Mouse (Mus musculus): ENCODE data around the gene Vps29. TPM values are rescaled to one million over a fixed set of nuclear protein-coding genes. Genes with fewer than 3 reads are reported as not detected.

Gene Vps29
- polyA plus RNA-seq, 1 experiment = 19.5 TPM

DNA sequence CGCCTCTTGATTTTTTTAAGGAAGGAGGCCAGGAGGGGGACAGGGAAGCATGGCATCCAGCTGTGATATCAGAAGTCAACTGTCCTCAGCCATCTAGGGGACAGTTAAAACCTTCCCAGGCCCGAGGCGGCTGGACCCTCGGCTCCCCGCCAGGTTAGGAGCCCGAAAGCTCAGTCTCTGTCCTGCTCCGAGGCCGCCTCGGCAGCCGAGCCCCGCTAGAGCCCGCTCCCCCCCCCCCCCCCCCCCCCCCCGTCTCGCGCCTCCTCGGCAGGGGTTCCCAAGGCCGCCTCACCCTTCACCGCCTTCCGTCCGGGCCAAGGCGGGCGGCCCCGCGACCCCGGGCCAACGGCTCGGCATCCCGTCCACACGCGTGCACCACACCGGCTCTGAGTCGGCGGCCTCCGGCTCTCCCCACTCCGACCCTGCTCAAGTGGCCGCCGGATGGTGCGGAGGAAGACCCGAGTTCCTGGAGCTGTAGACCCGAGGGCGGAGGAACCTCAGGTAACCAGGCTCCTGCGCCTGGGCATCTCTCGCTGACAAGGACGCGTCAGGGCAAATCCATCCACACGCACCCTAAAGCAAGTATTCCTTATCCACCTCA lies 17.5 kb downstream of the Vps29 start, which contains the start of gene Gpn3:
Gpn3 (plus strand) TSS at position 286 of the 601 bp plus-strand sequence.
- peak within 1 kb of the TSS; percentile 95 for H3K27ac ChIP-seq (ENCODE audit: insufficient read depth, low read length)
- H3K36me3 ChIP-seq (ENCODE audit: control insufficient read depth, insufficient read depth, low read length) = peaks cover 10% of the 10 kb centered on the region
- peaks cover 2% of the 10 kb centered on the region; the same call in 1 of the 2 replicates for H3K4me1 ChIP-seq (ENCODE audit: control insufficient read depth, insufficient read depth, insufficient read length)
- no peaks in the 10 kb centered on the region for H3K27me3 ChIP-seq (ENCODE audit: control insufficient read depth, insufficient read depth, low read length)
- no peak for DNase-seq (ENCODE audit: low read depth in 1 of 2, low spot score in 2 of 2)
- no peak for TF ChIP-seq CTCF (IDR thresholded peaks at IDR 0.05; ENCODE audit: extremely low read depth, insufficient read depth, insufficient read length, insufficient replicate concordance)
- no peak for TF ChIP-seq POLR2A (IDR thresholded peaks at IDR 0.05; ENCODE audit: low read depth, low read length)
- WGBS = 3% methylated on average over 27 of the region's 46 CpGs
- H3K4me3 ChIP-seq (ENCODE audit: extremely low read depth, insufficient read depth, insufficient read length) = peak within 1 kb of the TSS; percentile 89

DNA sequence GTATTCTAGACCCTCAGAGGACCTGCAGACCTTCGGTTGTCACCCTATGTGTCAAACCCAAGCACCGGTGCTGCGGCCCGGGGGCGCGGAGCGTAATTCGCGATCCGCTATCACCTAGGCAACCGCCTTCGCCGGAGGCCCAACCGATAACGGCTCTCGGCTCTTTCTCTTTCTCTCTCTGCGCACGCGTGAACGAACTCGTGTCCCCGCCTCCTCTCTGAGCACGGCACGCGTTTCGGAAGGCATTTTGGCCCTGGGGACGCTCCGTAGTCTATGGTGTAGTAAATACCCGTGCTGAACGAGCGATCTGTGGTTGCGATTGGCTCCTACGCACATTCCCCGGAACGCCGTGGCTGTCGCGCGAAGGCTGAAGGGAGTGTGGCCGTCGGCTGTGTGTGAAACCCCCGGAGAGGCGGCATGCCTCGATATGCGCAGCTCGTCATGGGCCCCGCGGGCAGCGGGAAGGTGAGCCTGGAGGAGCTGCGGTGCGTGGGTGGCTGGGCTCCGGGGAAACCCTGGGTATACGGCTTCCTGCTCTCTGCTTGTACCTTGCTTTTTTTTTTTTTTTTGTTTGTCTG lies 18.1 kb downstream of the Vps29 start, which contains the start of gene Fam216a:
Fam216a (minus strand) TSS at position 173 of the 578 bp plus-strand sequence.
- peaks cover 2% of the 10 kb centered on the region; the same call in 1 of the 2 replicates for H3K4me1 ChIP-seq (ENCODE audit: control insufficient read depth, insufficient read depth, insufficient read length)
- WGBS = under 1% methylated on average over 53 of the region's 53 CpGs
- DNase-seq (ENCODE audit: low read depth in 1 of 2, low spot score in 2 of 2) = peak; percentile 98 to 100
- TF ChIP-seq CTCF (IDR thresholded peaks at IDR 0.05; ENCODE audit: extremely low read depth, insufficient read depth, insufficient read length, insufficient replicate concordance) (no peak), POLR2A (IDR thresholded peaks at IDR 0.05; ENCODE audit: low read depth, low read length) (peak; percentile 62)
- peak within 1 kb of the TSS; percentile 95 for H3K27ac ChIP-seq (ENCODE audit: insufficient read depth, low read length)
- H3K27me3 ChIP-seq (ENCODE audit: control insufficient read depth, insufficient read depth, low read length) = no peaks in the 10 kb centered on the region
- peaks cover 5% of the 10 kb centered on the region for H3K36me3 ChIP-seq (ENCODE audit: control insufficient read depth, insufficient read depth, low read length)
- peak within 1 kb of the TSS; percentile 89 for H3K4me3 ChIP-seq (ENCODE audit: extremely low read depth, insufficient read depth, insufficient read length)

DNA sequence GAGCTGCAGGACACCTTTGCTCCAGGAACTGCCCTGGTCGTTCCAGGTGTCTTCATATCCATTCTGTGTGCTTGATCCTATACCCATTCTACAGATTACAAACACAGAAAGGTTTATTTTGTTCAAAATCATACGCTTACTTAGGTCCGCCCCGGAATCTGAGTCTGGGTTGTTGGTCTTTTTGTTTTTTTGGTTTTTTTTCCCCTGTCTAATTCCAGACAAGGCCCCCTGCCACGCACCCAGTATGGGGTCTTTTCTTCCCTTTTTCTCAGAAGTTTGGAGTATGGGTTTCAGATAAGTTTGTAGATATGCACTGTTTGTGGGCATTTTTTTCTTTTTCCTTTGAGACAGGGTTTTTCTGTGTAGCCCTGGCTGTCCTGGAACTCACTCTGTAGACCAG lies 18.7 kb downstream of the Vps29 start:
- no peak for DNase-seq (ENCODE audit: low read depth in 1 of 2, low spot score in 2 of 2)
- Histone ChIP-seq H3K36me3 (ENCODE audit: control insufficient read depth, insufficient read depth, low read length) (peaks cover 1% of the 10 kb centered on the region; the same call in 1 of the 2 replicates), H3K4me3 (ENCODE audit: extremely low read depth, insufficient read depth, insufficient read length) (peak overlapping the region; percentile 89), H3K4me1 (ENCODE audit: control insufficient read depth, insufficient read depth, insufficient read length) (peaks cover 2% of the 10 kb centered on the region; the same call in 1 of the 2 replicates), H3K27ac (ENCODE audit: insufficient read depth, low read length) (peak overlapping the region; percentile 95), H3K27me3 (ENCODE audit: control insufficient read depth, insufficient read depth, low read length) (no peaks in the 10 kb centered on the region)
- TF ChIP-seq CTCF (IDR thresholded peaks at IDR 0.05; ENCODE audit: extremely low read depth, insufficient read depth, insufficient read length, insufficient replicate concordance) (no peak), POLR2A (IDR thresholded peaks at IDR 0.05; ENCODE audit: low read depth, low read length) (no peak)
- WGBS = 6% methylated on average over 5 of the region's 5 CpGs

DNA sequence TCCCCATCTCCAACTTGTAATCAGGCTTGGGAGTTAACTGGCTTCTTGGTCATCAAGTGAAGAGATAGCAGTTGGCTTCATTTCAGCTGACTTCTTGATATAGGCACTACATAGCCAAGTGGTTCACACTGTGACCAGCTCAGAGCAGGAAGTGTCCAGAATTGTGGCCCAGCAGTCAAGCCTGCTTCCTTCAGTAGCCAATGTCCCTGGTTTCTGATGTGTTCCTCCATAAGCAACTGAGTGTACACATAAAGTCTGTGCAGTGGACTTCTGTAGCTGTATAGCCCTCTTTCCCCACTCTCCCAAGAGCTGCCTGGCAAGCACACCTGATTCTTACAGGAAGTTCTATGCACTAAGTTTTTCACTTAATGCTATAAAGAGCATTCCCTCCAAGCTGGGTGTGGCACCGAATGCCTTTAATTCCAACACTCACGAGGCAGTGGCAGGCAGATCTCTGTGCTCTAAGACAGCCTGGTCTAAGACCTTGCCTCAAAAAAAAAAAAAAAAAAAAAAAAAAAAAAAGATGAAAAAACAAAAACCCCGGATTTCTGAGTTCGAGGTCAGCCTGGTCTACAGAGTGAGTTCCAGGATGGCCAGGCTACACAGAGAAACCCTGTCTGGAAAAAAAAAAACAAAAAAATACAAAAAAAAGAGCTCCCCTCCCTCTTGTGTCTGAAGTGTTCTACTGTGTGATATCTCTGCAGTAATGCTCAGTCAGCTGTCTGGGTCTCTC lies 23.1 kb downstream of the Vps29 start:
- no peaks in the 10 kb centered on the region; the same call in 1 of the 2 replicates for H3K4me1 ChIP-seq (ENCODE audit: control insufficient read depth, insufficient read depth, insufficient read length)
- H3K36me3 ChIP-seq (ENCODE audit: control insufficient read depth, insufficient read depth, low read length) = peaks cover 16% of the 10 kb centered on the region
- H3K27me3 ChIP-seq (ENCODE audit: control insufficient read depth, insufficient read depth, low read length) = no peaks in the 10 kb centered on the region
- no peak overlapping the region for H3K4me3 ChIP-seq (ENCODE audit: extremely low read depth, insufficient read depth, insufficient read length)
- no peak overlapping the region for H3K27ac ChIP-seq (ENCODE audit: insufficient read depth, low read length)
- TF ChIP-seq CTCF (IDR thresholded peaks at IDR 0.05; ENCODE audit: extremely low read depth, insufficient read depth, insufficient read length, insufficient replicate concordance) (no peak), POLR2A (IDR thresholded peaks at IDR 0.05; ENCODE audit: low read depth, low read length) (no peak)
- WGBS = 87% methylated on average over 4 of the region's 4 CpGs
- no peak for DNase-seq (ENCODE audit: low read depth in 1 of 2, low spot score in 2 of 2)

DNA sequence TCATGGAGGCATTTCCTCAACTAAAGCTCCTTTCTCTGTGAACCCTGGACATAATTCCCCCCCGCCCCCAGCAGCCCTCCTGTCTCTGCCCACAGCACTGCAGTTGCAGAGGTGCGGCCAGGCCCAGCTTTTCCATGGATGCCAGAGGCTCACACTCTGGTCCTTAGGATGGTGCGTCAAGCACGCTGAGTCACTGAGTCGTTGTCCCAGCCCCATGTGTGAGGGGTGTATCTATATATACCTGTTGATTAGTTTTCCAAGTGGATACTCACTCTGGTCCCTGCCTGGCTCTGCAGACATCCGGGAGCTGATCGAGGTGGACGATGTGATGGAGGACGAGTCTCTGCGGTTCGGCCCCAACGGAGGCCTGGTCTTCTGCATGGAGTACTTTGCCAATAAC lies 24.0 kb downstream of the Vps29 start:
- Histone ChIP-seq H3K27ac (ENCODE audit: insufficient read depth, low read length) (no peak overlapping the region), H3K27me3 (ENCODE audit: control insufficient read depth, insufficient read depth, low read length) (no peaks in the 10 kb centered on the region), H3K36me3 (ENCODE audit: control insufficient read depth, insufficient read depth, low read length) (peaks cover 21% of the 10 kb centered on the region), H3K4me3 (ENCODE audit: extremely low read depth, insufficient read depth, insufficient read length) (no peak overlapping the region), H3K4me1 (ENCODE audit: control insufficient read depth, insufficient read depth, insufficient read length) (no peaks in the 10 kb centered on the region; the same call in 1 of the 2 replicates)
- TF ChIP-seq CTCF (IDR thresholded peaks at IDR 0.05; ENCODE audit: extremely low read depth, insufficient read depth, insufficient read length, insufficient replicate concordance) (no peak), POLR2A (IDR thresholded peaks at IDR 0.05; ENCODE audit: low read depth, low read length) (no peak)
- WGBS = 96% methylated on average over 12 of the region's 12 CpGs
- no peak for DNase-seq (ENCODE audit: low read depth in 1 of 2, low spot score in 2 of 2)

DNA sequence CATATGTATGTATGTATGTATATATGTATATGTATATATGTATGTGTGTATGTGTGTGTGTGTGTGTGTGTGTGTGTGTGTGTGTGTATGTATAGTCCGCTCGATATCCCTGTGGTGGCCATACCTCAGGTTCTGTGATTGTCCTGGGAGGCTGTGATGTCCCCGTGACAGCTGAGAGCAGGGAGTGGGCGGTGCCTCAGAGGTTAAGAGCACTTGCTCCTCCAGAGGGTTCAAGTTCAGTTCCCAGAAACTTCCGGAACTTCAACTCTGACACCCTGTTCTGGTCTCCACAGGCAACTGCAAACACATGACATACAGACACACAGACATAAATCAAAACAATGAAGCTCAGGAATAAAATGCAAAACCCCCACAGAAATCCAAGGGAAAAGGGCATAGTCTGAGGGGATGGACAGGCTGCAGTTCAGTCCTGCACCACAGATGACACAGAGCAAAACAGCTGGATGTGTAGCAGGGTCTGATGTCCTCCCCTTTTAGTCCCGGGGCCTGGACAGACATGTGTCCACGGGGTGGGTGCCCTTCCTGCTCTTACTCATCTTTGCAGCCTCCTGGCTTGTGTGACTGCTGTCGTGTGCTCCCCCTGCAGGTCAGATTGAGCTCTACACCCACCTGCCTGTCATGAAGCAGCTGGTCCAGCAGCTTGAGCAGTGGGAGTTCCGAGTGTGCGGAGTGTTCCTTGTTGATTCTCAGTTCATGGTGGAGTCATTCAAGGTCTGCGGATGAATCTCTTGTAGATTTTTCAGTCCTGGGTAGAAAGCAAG lies 25.4 kb downstream of the Vps29 start:
- peak; percentile 92; the same call in 1 of the 2 replicates for TF ChIP-seq CTCF (IDR thresholded peaks at IDR 0.05; ENCODE audit: extremely low read depth, insufficient read depth, insufficient read length, insufficient replicate concordance)
- TF ChIP-seq POLR2A (IDR thresholded peaks at IDR 0.05; ENCODE audit: low read depth, low read length) = no peak
- 59% methylated on average over 11 of the region's 11 CpGs for WGBS
- Histone ChIP-seq H3K36me3 (ENCODE audit: control insufficient read depth, insufficient read depth, low read length) (peaks cover 21% of the 10 kb centered on the region), H3K4me3 (ENCODE audit: extremely low read depth, insufficient read depth, insufficient read length) (no peak overlapping the region), H3K27ac (ENCODE audit: insufficient read depth, low read length) (no peak overlapping the region), H3K27me3 (ENCODE audit: control insufficient read depth, insufficient read depth, low read length) (no peaks in the 10 kb centered on the region), H3K4me1 (ENCODE audit: control insufficient read depth, insufficient read depth, insufficient read length) (no peaks in the 10 kb centered on the region)
- DNase-seq (ENCODE audit: low read depth in 1 of 2, low spot score in 2 of 2) = peak; percentile 56 to 66
